Mouse (Mus musculus) monocyte, adult 5-6 weeks (primary cell): ENCODE results near the gene H2-Q1. TPM values are rescaled to one million over a fixed set of nuclear protein-coding genes. Genes with fewer than 3 reads are reported as not detected.
"Not testable (repeated sequence)": the region's sequence is repeated elsewhere in the genome, so short reads cannot be mapped to it uniquely, and the experiment has no call there.

ENCODE experiments used
- ATAC-seq: fragments of 153-309, 156-312 bp; replicated peaks from 2 replicates; pipeline ENCODE4 v1.8.0; 2017; ENCODE audit warnings: mild to moderate bottlenecking; ENCODE audit not compliant: low TSS enrichment, insufficient number of reproducible peaks, severe bottlenecking, poor library complexity, low FRiP score
- total RNA-seq: library from RNA; stranded (forward); fragments of 200-1000, 200-491, 200-594 nt; gene quantifications from 3 replicates; pipeline ENCODE4 v1.2.3, GENCODE M21; 2017

Gene H2-Q1
- total RNA-seq = 0.11 to 0.38 TPM in 2 of 3 replicates, not detected in the other

- ATAC-seq = no peak
Observed at GRCm38 (mm10) chr17:35320327-35321081, at the start of gene H2-Q1. H2-Q1 (plus strand) TSS chr17:35320405.

DNA sequence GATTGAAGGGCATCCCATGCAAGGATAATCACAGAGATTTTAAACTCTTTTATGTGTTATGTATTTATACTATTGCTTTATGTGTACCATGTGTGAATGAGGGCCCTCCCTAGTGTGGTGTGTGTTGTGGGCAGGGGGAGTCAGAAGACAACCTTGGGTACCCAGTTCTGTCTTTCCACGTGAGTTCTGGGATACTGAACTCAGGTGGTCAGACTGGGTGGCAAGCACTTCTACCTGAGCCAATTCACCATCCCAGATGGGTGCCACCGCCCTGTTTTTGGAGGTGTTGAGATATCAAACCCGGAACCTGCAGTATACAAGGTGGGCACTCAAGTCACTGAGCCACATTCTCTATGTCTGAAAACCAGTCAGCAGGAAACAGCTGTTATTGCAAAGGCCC is 48.0 kb upstream of the H2-Q1 start:
- no peak for ATAC-seq

DNA sequence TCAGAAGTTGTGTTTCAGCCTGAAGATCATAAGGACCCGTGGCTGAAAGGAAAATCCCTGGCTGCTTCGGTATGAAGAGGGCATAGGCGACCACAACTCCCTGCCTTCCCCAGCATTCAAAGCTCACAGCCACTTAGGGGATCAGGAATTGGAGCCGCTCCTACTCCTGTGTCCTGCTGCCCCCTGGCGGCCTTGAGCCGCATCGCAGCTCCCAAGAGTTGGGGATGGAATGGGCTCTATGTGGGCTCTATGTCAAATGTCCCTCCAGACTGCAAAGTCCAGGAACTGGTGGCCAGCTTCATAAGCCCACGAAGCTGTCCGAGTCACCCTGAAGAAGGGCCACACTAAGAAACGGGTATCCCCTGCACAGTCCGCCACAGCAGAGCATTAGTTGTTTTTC is 45.4 kb upstream of the H2-Q1 start:
- peak; percentile 85 for ATAC-seq

DNA sequence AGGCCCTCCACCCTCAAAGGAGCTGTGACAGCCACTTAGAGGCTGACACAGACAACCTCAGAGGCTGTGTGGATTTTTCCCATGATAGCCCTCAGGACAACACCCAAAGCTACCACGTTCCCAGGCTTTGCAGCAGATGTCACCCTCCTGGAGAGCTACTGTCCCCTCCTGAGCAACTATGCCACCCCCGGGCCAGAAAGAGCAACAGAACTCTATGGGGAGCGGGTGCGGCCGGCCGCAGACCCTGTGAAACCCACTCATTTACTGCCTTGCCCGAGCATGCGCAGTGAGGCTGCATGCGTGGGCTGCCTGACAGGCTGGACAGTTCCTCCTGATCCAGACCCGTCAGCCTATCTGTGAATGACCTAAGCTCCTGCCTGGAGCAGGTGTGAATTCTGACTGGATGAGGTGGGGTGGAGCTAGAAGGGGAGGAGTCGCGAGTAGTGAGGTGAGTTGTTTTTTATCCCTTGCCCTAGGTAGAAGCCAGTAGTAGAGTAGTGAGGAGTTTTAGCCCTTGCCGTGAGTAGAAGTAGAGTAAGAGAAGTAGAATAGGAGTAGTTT is 43.8 kb upstream of the H2-Q1 start:
- ATAC-seq = no peak

GRCm38 (mm10) chr17:35278049-35278448 is 42.2 kb upstream of the H2-Q1 start:
- ATAC-seq = no peak

- no peak for ATAC-seq
Observed at GRCm38 (mm10) chr17:35278957-35279688, 41.1 kb upstream of the H2-Q1 start.

- ATAC-seq = no peak
Observed at GRCm38 (mm10) chr17:35280276-35280675, 39.9 kb upstream of the H2-Q1 start.

DNA sequence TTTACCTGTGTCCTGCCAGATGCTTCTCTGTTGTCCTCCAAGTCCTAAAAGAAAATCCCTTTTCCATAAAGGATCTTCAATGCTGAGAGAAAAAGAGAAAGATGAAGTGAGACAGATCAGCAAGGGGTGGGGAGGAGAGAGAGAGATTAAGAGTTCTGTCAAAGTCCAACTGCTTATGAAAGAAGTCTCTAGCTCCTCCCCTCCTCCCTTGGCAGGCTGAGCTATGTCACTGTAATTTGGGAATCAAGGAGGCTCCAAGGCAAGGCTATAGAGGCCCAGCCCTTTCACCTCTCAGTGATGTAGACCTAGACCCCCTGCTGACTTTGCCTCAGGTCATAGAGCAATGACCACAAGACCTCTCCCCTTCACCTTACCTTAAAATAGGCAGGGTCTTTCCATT is 34.8 kb upstream of the H2-Q1 start:
- no peak for ATAC-seq

DNA sequence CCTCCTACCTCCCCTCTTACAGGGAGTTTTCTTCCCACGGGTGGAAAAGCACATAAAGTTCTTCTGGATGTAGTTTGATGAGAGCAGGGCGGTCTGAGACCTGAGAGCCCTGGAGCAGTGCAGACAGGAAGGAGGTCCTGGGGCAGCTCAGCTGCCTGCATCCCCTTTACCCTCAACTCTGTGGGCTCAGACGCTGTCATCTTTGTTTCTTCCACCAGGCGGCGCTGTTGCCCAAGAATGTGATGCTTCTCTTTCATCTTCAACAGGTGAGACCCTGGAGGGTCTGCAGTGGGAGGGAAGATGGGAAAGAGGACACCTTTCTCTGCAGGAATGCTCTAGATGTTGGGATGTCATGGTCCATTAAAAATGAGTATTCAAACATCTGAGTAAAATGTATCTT is 24.4 kb upstream of the H2-Q1 start:
- 0 out of 2 replicates have a peak, but pooled peaks have one; percentile 46 for ATAC-seq

DNA sequence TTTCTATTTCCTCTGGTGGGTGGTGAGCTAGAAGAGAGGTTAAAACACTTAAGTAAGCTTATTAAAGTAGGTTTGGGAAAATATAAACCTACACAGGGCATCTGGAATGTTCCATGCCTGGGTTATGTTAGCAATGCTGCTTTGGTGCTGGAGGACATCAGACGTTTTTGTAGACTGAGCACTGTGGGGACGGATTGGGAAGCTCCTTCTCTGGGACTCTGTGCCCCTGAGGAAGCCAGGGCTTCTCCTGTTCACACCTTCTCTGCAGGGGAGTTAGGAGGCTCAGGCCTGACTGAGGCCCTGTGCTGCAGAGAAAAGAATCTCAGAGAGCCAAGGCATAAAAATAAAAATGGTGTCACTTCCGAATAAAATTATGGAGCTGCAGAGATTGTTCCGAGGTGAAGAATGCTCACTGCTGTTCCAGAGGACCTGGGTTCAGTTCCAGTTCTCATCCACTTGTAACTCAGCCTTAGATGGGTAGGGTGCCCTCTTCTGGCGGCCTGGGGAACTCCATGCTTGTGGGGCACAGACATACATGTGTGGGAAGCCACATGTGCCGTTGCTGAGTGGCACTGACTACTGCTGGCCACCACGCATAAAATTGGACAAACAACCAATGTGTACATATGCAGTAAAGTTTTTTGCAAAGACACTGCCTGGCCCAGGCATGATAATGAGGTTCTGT is 19.8 kb upstream of the H2-Q1 start:
- not testable (repeated sequence) for ATAC-seq

DNA sequence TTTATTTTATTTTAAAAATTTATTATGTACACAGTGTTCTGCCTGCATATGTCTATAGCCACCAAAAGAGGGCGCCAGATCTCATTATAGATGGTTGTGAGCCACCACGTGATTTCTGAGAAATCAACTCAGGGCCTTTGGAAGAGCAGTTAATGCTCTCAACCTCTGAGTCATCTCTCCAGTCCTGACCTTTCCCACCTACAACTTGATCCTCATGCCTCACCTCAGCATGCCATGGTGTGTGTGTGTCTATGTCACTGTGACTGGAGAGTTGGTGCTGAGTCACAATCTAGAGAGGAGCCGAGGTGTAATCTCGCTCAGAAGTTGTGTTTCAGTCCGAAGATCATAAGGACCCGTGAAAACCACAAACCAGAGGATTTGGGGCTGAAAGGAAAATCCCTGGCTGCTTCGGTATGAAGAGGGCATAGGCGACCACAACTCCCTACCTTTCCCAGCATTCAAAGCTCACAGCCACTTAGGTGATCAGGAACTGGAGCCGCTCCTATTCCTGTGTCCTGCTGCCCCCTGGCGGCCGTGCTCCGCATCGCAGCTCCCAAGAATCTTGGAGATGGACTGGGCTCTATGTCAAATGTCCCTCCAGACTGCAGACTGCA is 18.5 kb upstream of the H2-Q1 start:
- peak; percentile 69 for ATAC-seq

DNA sequence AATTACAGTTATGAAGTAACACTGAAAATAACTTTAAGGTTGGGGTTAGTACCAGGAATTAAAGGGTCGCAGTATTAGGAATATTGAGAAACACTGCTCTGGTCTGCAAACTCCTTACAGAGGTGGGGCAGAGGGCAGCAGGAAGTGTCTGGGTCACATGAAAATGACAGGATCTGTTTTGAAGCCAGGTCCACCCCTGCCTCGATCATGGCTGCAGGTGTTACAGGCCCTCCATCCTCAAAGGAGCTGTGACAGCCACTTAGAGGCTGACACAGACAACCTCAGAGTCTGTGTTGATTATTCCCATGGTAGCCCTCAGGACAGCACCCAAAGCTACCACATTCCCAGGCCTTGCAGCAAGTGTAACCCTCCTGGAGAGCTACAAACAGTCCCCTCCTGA is 16.9 kb upstream of the H2-Q1 start:
- ATAC-seq = no peak

- no peak for ATAC-seq
Observed at GRCm38 (mm10) chr17:35303756-35304350, 16.4 kb upstream of the H2-Q1 start.

DNA sequence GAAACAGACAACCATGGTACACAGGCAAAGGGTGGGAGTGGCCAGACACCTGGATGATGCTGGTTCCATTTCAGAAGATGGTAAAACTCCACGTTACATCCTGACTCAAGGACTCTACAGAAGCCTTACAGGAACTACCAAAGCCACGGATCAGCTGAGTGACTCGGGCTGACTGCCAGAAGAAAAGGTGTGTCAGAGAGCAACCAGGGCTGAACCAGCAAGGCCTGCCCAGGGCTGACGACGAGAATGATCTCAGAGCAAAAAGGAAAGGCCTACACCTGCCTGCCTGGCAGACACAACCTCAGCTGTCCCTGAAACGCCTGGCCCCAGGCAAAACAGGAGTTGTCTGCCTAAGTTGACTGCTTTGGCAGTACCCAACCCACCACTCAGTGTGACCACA is 15.7 kb upstream of the H2-Q1 start:
- ATAC-seq = no peak

DNA sequence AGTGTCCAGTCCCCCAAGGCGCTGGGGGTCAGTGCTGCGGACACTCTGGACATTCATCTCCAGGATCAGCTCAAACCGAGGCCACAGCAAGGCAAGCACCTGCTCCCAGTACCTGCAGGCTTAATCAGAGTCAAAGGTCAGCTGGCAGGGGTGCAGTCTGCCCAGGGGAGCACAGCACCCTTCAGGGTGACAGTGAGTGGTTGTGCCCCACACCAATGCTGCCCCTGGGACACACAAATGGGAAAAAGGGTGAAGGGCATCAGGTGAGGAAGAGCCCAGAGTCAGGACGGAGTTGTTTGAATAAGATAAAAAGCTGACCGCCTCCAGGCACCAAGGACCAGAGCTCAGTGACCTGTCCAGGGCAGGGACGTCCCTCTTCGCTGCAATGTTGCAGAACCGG is 15.3 kb upstream of the H2-Q1 start:
- ATAC-seq = not testable (repeated sequence)

GRCm38 (mm10) chr17:35318671-35319070 is 1.5 kb upstream of the H2-Q1 start:
- ATAC-seq = no peak

DNA sequence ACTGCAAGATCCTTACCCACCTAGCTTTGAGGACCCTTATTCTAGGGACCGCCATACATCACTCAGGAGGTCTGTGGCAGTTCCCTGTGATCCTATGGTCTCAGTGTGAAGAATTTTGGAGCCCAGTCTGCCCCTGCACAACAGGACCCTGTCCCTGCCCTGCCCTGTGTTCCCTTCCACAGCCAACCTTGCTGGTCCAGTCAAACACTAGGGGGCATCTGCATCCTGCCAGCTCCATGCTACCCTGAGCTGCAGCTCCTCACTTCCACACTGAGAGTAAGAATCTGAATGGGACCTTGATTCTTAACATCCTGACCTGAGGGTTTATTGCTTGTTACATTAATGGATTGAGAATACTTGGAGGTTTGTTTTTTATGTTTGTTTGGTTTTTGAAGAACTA is 4.9 kb downstream of the H2-Q1 start:
- ATAC-seq = not testable (repeated sequence)

DNA sequence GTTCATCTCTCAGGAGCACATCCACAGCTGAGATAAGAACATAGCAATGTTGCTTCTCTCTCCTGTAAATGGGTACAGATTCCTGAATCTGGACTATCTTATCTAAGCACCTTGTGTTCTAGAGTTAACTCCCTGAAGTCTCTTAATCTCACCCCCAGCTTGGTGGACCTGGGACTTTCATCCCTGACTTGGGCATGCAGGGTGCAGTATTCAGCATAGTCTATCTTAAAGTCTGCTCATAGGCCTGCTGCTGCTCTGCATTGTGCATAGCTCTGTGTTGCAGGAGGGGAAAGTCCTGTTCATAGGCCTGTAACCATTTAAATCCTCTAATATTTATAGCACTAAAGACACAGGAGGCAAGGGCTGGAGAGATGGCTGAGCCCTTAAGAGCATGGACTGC is 5.8 kb downstream of the H2-Q1 start:
- not testable (repeated sequence) for ATAC-seq

- not testable (repeated sequence) for ATAC-seq
Observed at GRCm38 (mm10) chr17:35329714-35330113, 9.5 kb downstream of the H2-Q1 start.
